Mouse (Mus musculus) cortical plate, adult 2 months (tissue): ENCODE measurements around the gene Kirrel2.

Experiments
- CTCF ChIP-seq: fragments of 200-500 bp; IDR thresholded peaks from 2 replicates; pipeline ENCODE4 v1.5.1; 2011; ENCODE audit warnings: mild to moderate bottlenecking, control low read depth, low read length; ENCODE audit not compliant: insufficient read depth; ENCODE audit errors: extremely low read depth
- POLR2A ChIP-seq: fragments of 200-500 bp; IDR thresholded peaks from 2 replicates; pipeline ENCODE4 v1.6.1; 2011; ENCODE audit warnings: mild to moderate bottlenecking, low read length, control low read depth; ENCODE audit not compliant: insufficient read depth; ENCODE audit errors: extremely low read depth

DNA sequence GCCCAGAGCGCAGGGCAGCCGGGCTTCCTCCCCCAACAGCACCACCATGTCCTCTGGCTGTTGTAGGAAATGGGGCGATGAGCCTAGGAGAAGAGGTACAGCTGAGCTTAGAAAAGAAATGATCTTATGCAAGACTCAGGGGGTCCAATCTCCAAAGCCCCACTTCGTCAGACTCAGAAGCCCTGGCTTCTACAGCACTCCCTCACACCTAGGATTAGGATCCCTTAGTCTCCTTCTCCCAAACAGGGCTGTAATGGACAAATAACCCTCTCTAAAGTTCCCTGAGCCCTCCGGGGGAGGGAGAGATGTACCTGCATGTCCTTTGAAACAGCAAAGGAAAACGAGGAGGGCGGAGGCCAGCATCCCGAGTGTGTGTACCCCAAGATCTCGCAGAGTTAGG is 1.0 kb downstream of the Kirrel2 start:
- TF ChIP-seq CTCF (no peak), POLR2A (no peak)
